Mouse (Mus musculus): ENCODE results near the gene Gm9972. TPM values are rescaled to one million over a fixed set of nuclear protein-coding genes. Genes with fewer than 3 reads are reported as not detected.

Gm9972 gene
- polyA plus RNA-seq (2017; shearing (Covaris generic)) = not detected

DNA sequence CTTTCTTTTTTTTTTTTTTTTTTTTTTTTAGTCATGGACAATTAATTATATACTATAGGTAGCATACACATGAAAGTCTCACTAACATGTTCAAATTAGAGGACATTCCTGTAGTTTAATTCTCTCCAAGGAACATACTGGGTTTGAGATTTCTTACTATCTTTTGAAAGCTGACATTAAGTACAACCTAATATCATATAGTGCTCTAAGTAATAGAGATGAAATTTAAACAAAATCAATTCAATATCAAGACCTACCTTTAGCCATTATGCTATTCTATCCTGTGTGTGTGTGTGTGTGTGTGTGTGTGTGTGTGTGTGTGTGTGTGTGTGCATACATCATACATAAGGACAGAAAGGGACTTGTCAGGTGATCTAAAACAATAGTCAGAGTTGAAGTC, at the start of gene Gm9972:
Gm9972 (plus strand) TSS at position 301 of the 400 bp plus-strand sequence.

Other genes with a start within 250 kb of the Gm9972 start
- gene Atp10b, start 114.1 kb downstream of the Gm9972 start, polyA plus RNA-seq (2017; shearing (Covaris generic)) = 0.04 TPM